Mouse (Mus musculus) olfactory bulb, adult 2 months (tissue): ENCODE measurements around the gene Mgat5b. TPM values are rescaled to one million over a fixed set of nuclear protein-coding genes. Genes with fewer than 3 reads are reported as not detected.

Experiments used
- H3K27ac ChIP-seq: fragments of 200-500 bp; 2 replicates; pipeline ENCODE4 v1.5.1; 2012; ENCODE audit warnings: low read depth, low read length; ENCODE audit not compliant: insufficient read depth
- H3K4me1 ChIP-seq: fragments of 200-500 bp; 2 replicates; pipeline ENCODE4 v1.6.1; 2012; ENCODE audit warnings: low read length; ENCODE audit not compliant: control insufficient read depth, insufficient read depth
- H3K4me3 ChIP-seq: fragments of 200-500 bp; 2 replicates; pipeline ENCODE4 v1.5.1; 2012; ENCODE audit warnings: mild to moderate bottlenecking, low read depth, low read length, moderate library complexity; ENCODE audit not compliant: insufficient read depth
- CTCF ChIP-seq: fragments of 200-500 bp; IDR thresholded peaks from 2 replicates; pipeline ENCODE4 v1.5.1; 2012; ENCODE audit warnings: low read depth, mild to moderate bottlenecking, low read length, moderate library complexity; ENCODE audit not compliant: insufficient read depth
- POLR2A ChIP-seq: fragments of 200-500 bp; IDR thresholded peaks from 2 replicates; pipeline ENCODE4 v1.6.1; 2012; ENCODE audit warnings: mild to moderate bottlenecking, low read depth, low read length, moderate library complexity; ENCODE audit not compliant: insufficient read depth
- WGBS: fragments of 180-500 bp; shearing (Covaris S2); methylation state at CpG from one replicate; pipeline ENCODE4 v1.1.7; 2018; 5-methylcytosine and 5-hydroxymethylcytosine counted together
- polyA plus RNA-seq: library from polyadenylated mRNA; stranded (reverse); fragments of >200 nt; gene quantifications from 2 replicates; pipeline ENCODE4 v1.2.4, GENCODE M21; 2012; ENCODE audit warnings: low replicate concordance; ENCODE audit not compliant: missing spikeins, insufficient read depth, insufficient read length

Gene Mgat5b
- polyA plus RNA-seq, 1 experiment = not detected

- Histone ChIP-seq H3K27ac (peak overlapping the region; percentile 95), H3K4me1 (peaks cover 41% of the 10 kb centered on the region), H3K4me3 (no peak overlapping the region)
- TF ChIP-seq POLR2A (no peak), CTCF (no peak)
- WGBS = 40% methylated on average over 4 of the region's 4 CpGs
Observed at GRCm38 (mm10) chr11:117031249-117031648, 112.6 kb downstream of the Mgat5b start.

GRCm38 (mm10) chr11:117035661-117036336, 117.1 kb downstream of the Mgat5b start:
- 66% methylated on average over 11 of the region's 11 CpGs for WGBS
- no peak overlapping the region for H3K27ac ChIP-seq
- no peak for TF ChIP-seq CTCF
- TF ChIP-seq POLR2A = no peak

More at GRCm38 (mm10) chr11:117035661-117036336, 117.1 kb downstream of the Mgat5b start:
- no peak overlapping the region for H3K4me3 ChIP-seq
- H3K4me1 ChIP-seq = peaks cover 31% of the 10 kb centered on the region

Other genes with a start within 250 kb of the Mgat5b start
- not detected in 2 replicates for gene St6galnac1, start 143.4 kb upstream of the Mgat5b start, polyA plus RNA-seq
- gene Mxra7, start 90.8 kb upstream of the Mgat5b start, polyA plus RNA-seq = not detected in 2 replicates
- not detected in 2 replicates for gene Mettl23, start 75.6 kb upstream of the Mgat5b start, polyA plus RNA-seq
- gene Jmjd6, start 75.4 kb upstream of the Mgat5b start, polyA plus RNA-seq = not detected in 2 replicates
- not detected in 2 replicates for gene Mfsd11, start 66.4 kb upstream of the Mgat5b start, polyA plus RNA-seq
- not detected in 2 replicates for gene Srsf2, start 65.8 kb upstream of the Mgat5b start, polyA plus RNA-seq
- not detected in 2 replicates for gene Sec14l1, start 196.3 kb downstream of the Mgat5b start, polyA plus RNA-seq